Mouse (Mus musculus) lung, embryonic 14.5 days (tissue): Measurements from ENCODE around the gene Rasgef1c. TPM values are rescaled to one million over a fixed set of nuclear protein-coding genes. Genes with fewer than 3 reads are reported as not detected.

Source experiments
- ATAC-seq: fragments of 200-750 bp; cut with Nextera tagmentation; 2 replicates; pipeline ENCODE4 v1.8.0; 2017; ENCODE audit warnings: mild to moderate bottlenecking, moderate TSS enrichment, moderate library complexity; ENCODE audit not compliant: insufficient read depth
- DNase-seq: peaks from one replicate; pipeline ENCODE4 v3.0.0-alpha.2; 2015
- H3K27ac ChIP-seq: fragments of 300-500 bp; sonication (generic); 2 replicates; pipeline ENCODE4 v1.5.1; 2014; ENCODE audit warnings: low read depth, mild to moderate bottlenecking, moderate library complexity
- H3K27me3 ChIP-seq: fragments of 300-500 bp; sonication (generic); 2 replicates; pipeline ENCODE4 v1.6.1; 2014; ENCODE audit warnings: low read length, control low read depth; ENCODE audit not compliant: insufficient read depth
- H3K36me3 ChIP-seq: fragments of 300-500 bp; sonication (generic); 2 replicates; pipeline ENCODE4 v1.6.1; 2014; ENCODE audit warnings: control low read depth; ENCODE audit not compliant: insufficient read depth
- H3K4me1 ChIP-seq: fragments of 300-500 bp; sonication (generic); 2 replicates; pipeline ENCODE4 v1.6.1; 2014; ENCODE audit warnings: antibody characterized with exemption, control low read depth; ENCODE audit not compliant: insufficient read depth
- H3K4me2 ChIP-seq: fragments of 300-500 bp; sonication (generic); 2 replicates; pipeline ENCODE4 v1.6.1; 2014; ENCODE audit warnings: mild to moderate bottlenecking
- H3K4me3 ChIP-seq: fragments of 300-500 bp; sonication (generic); 2 replicates; pipeline ENCODE4 v1.5.1; 2014; ENCODE audit warnings: low read depth, low read length
- H3K9ac ChIP-seq: fragments of 300-500 bp; sonication (generic); 2 replicates; pipeline ENCODE4 v1.6.1; 2014
- H3K9me3 ChIP-seq: fragments of 300-500 bp; sonication (generic); 2 replicates; pipeline ENCODE4 v1.6.1; 2016; ENCODE audit warnings: low read depth, low read length, control low read depth
- CTCF ChIP-seq: IDR thresholded peaks from 2 replicates; pipeline ENCODE4 v1.5.1; 2016; ENCODE audit warnings: antibody characterized with exemption, low read depth
- WGBS: fragments of 180-500 bp; shearing (Covaris S2); extraction: QIAGEN DNeasy Blood & Tissue Kit; methylation state at CpG from one replicate; pipeline ENCODE4 v1.1.7; 2014; 5-methylcytosine and 5-hydroxymethylcytosine counted together
- polyA plus RNA-seq: library from polyadenylated mRNA; unstranded; fragments of >200 nt; fragmentation: Nextera tagmentation; extraction: Ambion mirVana; gene quantifications from 2 replicates; pipeline ENCODE4 v1.2.1, GENCODE M21; 2014

Rasgef1c gene
- polyA plus RNA-seq, 1 experiment from 2014 or later, result 0.09 TPM

GRCm38 (mm10) chr11:49985009-49985408, 83.4 kb downstream of the Rasgef1c start:
- H3K9ac ChIP-seq, result no peak overlapping the region
- H3K27me3 ChIP-seq, result no peaks in the 10 kb centered on the region
- no peaks in the 10 kb centered on the region for H3K4me1 ChIP-seq
- H3K4me3 ChIP-seq, result no peak overlapping the region
- H3K36me3 ChIP-seq, result no peaks in the 10 kb centered on the region
- no peak for DNase-seq
- H3K27ac ChIP-seq, result no peak overlapping the region
- no peak for ATAC-seq
- H3K4me2 ChIP-seq, result no peak overlapping the region
- WGBS, result 82% methylated on average over 4 of the region's 4 CpGs
- H3K9me3 ChIP-seq, result no peaks in the 10 kb centered on the region
- TF ChIP-seq CTCF, result no peak

DNA sequence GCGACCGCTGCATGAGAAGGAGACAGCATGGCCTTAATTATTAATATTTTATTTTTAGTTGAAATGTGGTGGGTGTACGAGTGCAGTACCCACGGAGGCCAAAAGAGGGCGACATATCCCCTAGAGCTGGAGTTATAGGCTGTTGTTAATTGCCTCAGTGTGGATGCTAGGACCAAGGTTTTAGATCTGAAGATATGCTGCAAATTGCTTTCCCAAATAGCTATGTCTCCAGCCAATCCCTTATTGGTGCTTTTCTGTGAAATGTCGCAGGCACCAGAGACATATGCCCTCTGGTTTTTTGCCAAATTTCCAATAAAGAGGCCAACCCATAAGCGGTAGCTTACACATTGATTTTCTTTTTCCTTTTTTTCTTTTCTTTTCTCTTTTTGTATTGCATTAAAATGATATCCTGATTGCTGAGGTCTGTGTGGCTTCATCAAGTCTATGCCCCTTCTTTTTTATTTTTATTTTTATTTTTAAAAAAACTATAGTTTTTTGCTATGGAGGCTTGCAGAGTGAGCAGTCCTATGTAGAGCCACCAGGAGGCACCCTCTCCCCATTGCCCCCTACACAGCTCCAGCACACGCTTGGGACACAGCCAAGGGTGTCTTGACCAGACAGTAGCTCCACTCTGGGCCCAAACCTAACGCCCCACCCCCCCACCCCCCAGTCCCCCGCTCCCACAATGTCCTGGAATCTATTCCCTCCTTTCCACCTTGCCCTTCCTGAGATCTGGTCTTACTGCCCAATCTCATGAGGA, 84.8 kb downstream of the Rasgef1c start:
- WGBS, result 24% methylated on average over 10 of the region's 10 CpGs
- Histone ChIP-seq H3K27me3 (no peaks in the 10 kb centered on the region), H3K4me3 (no peak overlapping the region), H3K9ac (no peak overlapping the region), H3K4me1 (no peaks in the 10 kb centered on the region), H3K9me3 (no peaks in the 10 kb centered on the region), H3K27ac (no peak overlapping the region), H3K36me3 (no peaks in the 10 kb centered on the region), H3K4me2 (no peak overlapping the region)
- peak; percentile 69; the same call in 1 of the 2 replicates for ATAC-seq
- DNase-seq, result peak; percentile 81
- peak; percentile 89 for TF ChIP-seq CTCF

DNA sequence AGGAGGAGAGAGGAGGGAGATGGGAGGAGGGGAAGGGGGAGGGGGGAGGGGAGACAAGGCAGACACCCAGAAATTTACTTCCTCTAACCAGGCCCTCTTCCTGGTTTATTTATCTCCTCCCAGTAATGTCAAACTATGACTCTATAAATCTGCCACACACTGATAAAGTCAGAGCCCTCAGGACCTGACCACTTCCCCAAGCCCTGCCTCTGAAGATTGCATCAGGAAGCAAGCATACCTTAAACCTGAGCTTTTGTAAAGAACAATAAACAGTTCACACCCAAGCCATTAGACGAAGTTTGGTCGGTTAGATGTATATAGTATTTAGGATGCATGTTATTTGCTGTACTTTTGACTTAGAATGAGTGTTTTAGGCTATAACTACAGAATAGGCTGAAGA, 92.9 kb downstream of the Rasgef1c start:
- no peaks in the 10 kb centered on the region for H3K27me3 ChIP-seq
- H3K9me3 ChIP-seq, result no peaks in the 10 kb centered on the region
- ATAC-seq, result no peak
- TF ChIP-seq CTCF, result no peak
- H3K4me1 ChIP-seq, result no peaks in the 10 kb centered on the region
- WGBS, result 39% methylated on average over 2 of the region's 2 CpGs
- no peak overlapping the region for H3K9ac ChIP-seq
- H3K4me2 ChIP-seq, result no peak overlapping the region
- no peak overlapping the region for H3K27ac ChIP-seq
- no peaks in the 10 kb centered on the region for H3K36me3 ChIP-seq
- no peak for DNase-seq
- no peak overlapping the region for H3K4me3 ChIP-seq

DNA sequence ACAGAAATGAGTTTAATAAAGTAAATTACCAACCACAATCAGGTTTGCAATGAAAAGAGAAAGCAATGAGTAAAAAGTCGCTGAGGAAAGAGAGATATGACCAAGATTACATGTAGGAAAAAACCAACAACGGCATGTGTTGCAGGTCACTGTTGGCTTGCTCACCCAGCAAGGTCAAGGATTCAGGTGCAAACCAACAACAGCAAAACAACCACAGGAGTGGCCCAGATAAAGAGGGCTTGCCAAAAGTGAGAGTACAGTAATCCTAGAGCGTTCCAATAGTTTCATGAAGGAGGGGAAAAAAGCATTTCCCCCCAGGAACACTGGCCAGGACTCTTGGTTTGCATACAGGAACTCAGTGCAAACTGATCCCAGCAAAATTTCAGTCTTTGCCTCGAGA, 94.8 kb downstream of the Rasgef1c start:
- H3K9ac ChIP-seq, result no peak overlapping the region
- no peaks in the 10 kb centered on the region for H3K4me1 ChIP-seq
- no peak for ATAC-seq
- H3K4me3 ChIP-seq, result no peak overlapping the region
- 61% methylated on average over 4 of the region's 4 CpGs for WGBS
- DNase-seq, result no peak
- H3K36me3 ChIP-seq, result no peaks in the 10 kb centered on the region
- H3K27me3 ChIP-seq, result no peaks in the 10 kb centered on the region
- no peak overlapping the region for H3K4me2 ChIP-seq
- H3K27ac ChIP-seq, result no peak overlapping the region
- TF ChIP-seq CTCF, result no peak
- H3K9me3 ChIP-seq, result no peaks in the 10 kb centered on the region

DNA sequence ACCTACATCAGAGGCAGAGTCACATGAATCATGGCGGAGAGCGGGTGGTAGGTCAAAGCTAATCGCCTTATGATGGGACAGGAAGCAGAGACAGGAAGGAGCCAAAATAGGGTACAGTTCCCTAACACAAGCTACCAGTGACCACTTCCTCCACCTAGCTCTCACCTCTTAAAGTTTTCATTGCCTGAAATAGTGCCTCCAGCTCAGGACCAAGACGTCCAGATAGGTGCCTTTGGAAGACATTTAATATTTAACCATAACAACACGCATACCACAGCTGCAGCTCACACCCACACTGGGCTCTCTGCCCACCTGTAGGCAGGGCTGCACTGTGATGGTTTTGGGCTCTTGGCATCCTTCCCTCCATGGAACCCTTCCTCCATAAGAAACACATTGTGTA, 95.7 kb downstream of the Rasgef1c start:
- Histone ChIP-seq H3K27me3 (no peaks in the 10 kb centered on the region), H3K27ac (no peak overlapping the region), H3K9ac (no peak overlapping the region), H3K4me2 (no peak overlapping the region), H3K36me3 (no peaks in the 10 kb centered on the region), H3K9me3 (no peaks in the 10 kb centered on the region), H3K4me3 (no peak overlapping the region), H3K4me1 (no peaks in the 10 kb centered on the region)
- DNase-seq, result peak; percentile 24
- WGBS, result 59% methylated on average over 5 of the region's 5 CpGs
- no peak for TF ChIP-seq CTCF
- no peak for ATAC-seq

DNA sequence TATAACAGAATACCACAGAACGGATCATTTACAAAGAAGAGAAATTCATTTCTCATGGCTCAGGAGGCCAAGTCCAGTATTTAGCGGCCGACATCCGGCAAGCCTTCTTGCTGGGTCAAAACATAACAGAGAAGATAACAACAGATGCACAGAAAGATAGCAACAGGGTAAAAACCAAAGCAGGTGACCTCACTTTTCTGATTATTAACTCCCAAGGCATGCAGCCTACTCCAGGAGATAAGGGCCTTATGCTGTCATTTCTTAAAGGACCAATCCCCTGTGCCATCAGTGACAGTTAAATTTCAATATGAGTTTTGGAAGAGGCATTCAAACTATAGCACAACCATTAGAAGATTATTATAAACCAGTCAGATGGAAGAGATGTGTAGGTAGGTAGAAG, 101.2 kb downstream of the Rasgef1c start:
- ATAC-seq (no peak), DNase-seq (no peak)
- Histone ChIP-seq H3K4me2 (no peak overlapping the region), H3K4me3 (no peak overlapping the region), H3K27ac (no peak overlapping the region), H3K36me3 (no peaks in the 10 kb centered on the region), H3K9ac (no peak overlapping the region), H3K27me3 (no peaks in the 10 kb centered on the region), H3K9me3 (no peaks in the 10 kb centered on the region), H3K4me1 (no peaks in the 10 kb centered on the region)
- TF ChIP-seq CTCF, result no peak
- WGBS, result 75% methylated on average over 4 of the region's 4 CpGs

DNA sequence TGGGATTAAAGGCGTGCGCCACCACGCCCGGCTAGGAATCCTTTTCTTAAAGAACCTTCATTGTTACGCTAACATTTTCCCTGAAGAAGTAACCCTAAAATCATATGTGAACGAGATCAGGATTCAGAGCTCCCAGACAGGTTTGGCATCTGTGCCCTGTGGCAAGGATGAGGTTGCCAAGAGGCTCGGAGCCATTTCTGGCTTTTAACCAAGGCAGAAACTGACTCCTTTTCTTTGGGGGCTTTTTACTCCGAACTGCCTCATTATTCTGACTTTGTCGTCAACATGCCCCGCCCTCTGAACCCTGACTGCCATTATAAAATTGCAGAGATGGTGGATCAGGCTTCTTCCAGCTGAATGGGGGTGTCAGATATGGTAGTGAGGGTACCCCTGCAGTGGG, 106.1 kb downstream of the Rasgef1c start:
- no peak overlapping the region for H3K27ac ChIP-seq
- no peaks in the 10 kb centered on the region for H3K4me1 ChIP-seq
- H3K9me3 ChIP-seq, result no peaks in the 10 kb centered on the region
- ATAC-seq (no peak), DNase-seq (no peak)
- no peak overlapping the region for H3K9ac ChIP-seq
- no peak overlapping the region for H3K4me3 ChIP-seq
- H3K36me3 ChIP-seq, result no peaks in the 10 kb centered on the region
- whole genome bisulfite sequencing, result 76% methylated on average over 10 of the region's 10 CpGs
- H3K4me2 ChIP-seq, result no peak overlapping the region
- TF ChIP-seq CTCF, result no peak
- no peaks in the 10 kb centered on the region for H3K27me3 ChIP-seq

- H3K27me3 ChIP-seq, result no peaks in the 10 kb centered on the region
- no peak for ATAC-seq
- H3K4me3 ChIP-seq, result no peak overlapping the region
- H3K4me1 ChIP-seq, result no peaks in the 10 kb centered on the region
- 46% methylated on average over 5 of the region's 5 CpGs for WGBS
- no peaks in the 10 kb centered on the region for H3K9me3 ChIP-seq
- no peak overlapping the region for H3K27ac ChIP-seq
- no peaks in the 10 kb centered on the region for H3K36me3 ChIP-seq
- no peak overlapping the region for H3K9ac ChIP-seq
- no peak for DNase-seq
- no peak for TF ChIP-seq CTCF
- H3K4me2 ChIP-seq, result no peak overlapping the region
Observed at GRCm38 (mm10) chr11:50008231-50008630, 106.6 kb downstream of the Rasgef1c start.
